Mouse (Mus musculus) small intestine, adult 2 months (tissue): ENCODE data around the gene Pou3f1.

Experiments
- CTCF ChIP-seq: fragments of 200-500 bp; IDR thresholded peaks from 2 replicates; pipeline ENCODE4 v1.5.1; 2012; ENCODE audit warnings: low read depth, mild to moderate bottlenecking, control low read depth, inconsistent platforms, low read length, moderate library complexity, mixed read lengths; ENCODE audit not compliant: insufficient replicate concordance, insufficient read length; ENCODE audit errors: extremely low read depth
- POLR2A ChIP-seq: fragments of 200-500 bp; IDR thresholded peaks from 2 replicates; pipeline ENCODE4 v1.6.1; 2012; ENCODE audit warnings: low read depth, mild to moderate bottlenecking, control low read depth, inconsistent platforms, low read length, moderate library complexity

DNA sequence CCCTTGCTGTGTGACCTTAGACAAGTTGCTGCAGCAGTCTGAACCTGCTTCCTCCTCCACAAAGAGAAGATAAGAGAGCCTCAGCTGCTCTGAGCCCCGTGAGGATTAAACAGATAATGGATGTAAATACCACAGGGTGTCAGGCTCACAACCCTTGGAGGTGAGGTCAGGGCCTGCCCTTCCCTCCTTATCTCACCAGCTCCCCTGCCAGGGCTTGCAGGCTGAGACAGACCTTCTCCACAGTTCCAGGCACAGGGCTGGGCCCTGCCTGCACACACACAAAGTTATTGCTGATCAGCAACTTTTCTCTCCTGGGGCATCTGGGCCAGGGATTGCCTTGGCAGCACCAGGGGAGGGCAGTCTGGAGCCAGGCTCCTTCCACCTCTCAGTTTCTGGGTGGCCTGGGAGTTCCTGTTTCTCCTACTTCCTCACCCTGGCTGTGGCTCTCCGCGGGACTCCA lies 11.6 kb upstream of the Pou3f1 start:
- TF ChIP-seq POLR2A: no peak
- no peak for TF ChIP-seq CTCF
